Mouse (Mus musculus): ENCODE results near the gene Olfr465-ps1.

DNA sequence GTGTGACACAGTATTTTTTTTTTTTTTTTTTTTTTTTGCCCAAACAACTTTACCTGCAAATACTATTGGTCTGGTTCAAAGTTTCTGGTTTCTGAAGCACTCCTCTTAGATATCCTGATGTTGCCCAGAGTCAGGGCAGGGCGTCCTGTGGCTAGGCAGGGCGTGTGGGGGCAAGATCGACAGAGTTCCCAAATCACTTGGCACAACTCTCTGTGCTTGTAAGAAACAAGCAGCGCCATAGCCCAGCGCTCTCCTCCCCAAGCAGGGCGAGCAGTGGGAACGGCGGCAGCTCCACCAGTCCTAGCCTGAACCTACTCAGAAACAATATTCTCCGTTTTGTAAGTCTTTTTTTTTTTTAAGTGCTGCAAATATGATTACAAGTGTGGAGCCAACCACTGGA is 37.2 kb upstream of the Olfr465-ps1 start:
- TF ChIP-seq CTCF (IDR thresholded peaks at IDR 0.05; ENCODE audit: low read depth, low read length) = no peak
- TF ChIP-seq POLR2A (IDR thresholded peaks at IDR 0.05; ENCODE audit: extremely low read depth, insufficient read depth, low read length) = no peak

Data from liver, adult 2 months (tissue).